Mouse (Mus musculus): Measurements from ENCODE around the gene Mfng. TPM values are rescaled to one million over a fixed set of nuclear protein-coding genes. Genes with fewer than 3 reads are reported as not detected.
A peak's percentile ranks its signal among the peaks of the same experiment; 100 is the strongest.

Gene Mfng
- polyA plus RNA-seq, 1 experiment from 2014 or later, result 113 TPM

DNA sequence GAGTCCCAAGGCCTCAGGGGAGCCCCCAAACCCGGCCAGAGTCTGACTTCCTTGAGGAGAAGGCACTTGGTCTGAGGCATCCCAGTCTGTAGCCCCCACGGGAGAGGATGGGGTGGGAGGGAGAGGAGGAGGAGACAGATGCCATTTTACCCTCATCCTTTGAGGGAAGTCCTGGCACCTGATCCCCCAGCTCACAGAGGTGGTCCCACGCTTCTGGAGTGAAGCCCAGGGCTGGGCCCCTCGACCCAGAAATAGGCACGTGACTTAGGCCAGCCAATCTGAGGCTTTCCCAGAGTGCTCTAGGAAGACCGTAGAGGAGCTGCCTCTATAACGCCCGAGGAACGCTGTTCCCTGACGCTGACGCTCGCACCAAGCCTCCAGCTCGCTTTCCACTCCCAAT is 12.2 kb downstream of the Mfng start:
- H3K27ac ChIP-seq (ENCODE audit: low read depth, low read length), result no peak overlapping the region
- 88% methylated on average over 13 of the region's 13 CpGs for WGBS
- H3K4me1 ChIP-seq (replicated peaks; ENCODE audit: control insufficient read depth, insufficient read depth, low read length), result peaks cover 12% of the 10 kb centered on the region
- no peak overlapping the region for H3K4me2 ChIP-seq (ENCODE audit: low read depth, low read length, severe bottlenecking)
- no peaks in the 10 kb centered on the region for H3K27me3 ChIP-seq (ENCODE audit: control insufficient read depth, insufficient read depth, low read length)
- H3K4me3 ChIP-seq (ENCODE audit: low read depth, low read length), result no peak overlapping the region
- ATAC-seq (replicated peaks; ENCODE audit: low FRiP score) (no peak), DNase-seq (ENCODE audit: low spot score) (no peak)
- H3K9ac ChIP-seq (ENCODE audit: low read length), result no peak overlapping the region
- H3K36me3 ChIP-seq (ENCODE audit: control insufficient read depth, insufficient read depth, low read length), result no peaks in the 10 kb centered on the region; the same call in 1 of the 2 replicates
- no peaks in the 10 kb centered on the region for H3K9me3 ChIP-seq (ENCODE audit: control insufficient read depth, low read length)

DNA sequence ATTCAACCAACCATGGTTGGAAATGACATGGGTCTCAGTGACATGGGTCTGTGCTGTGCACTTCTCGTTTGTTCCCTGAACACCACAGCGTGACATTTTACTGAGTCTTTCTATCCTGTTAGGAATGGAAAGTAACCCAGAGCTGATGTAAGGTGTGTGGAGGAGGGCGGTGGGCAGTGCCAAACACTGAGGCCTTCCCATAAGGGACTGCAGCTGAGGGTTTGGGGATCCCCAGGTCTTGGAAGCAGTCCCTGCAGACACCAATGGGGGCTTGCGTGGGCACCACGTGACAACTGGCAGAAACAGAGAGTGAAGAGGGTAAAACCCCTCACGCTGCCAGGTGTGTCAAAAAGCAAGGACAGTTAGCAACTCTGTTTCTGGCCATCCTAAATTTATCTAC is 15.1 kb downstream of the Mfng start:
- no peaks in the 10 kb centered on the region; the same call in 1 of the 2 replicates for H3K36me3 ChIP-seq (ENCODE audit: control insufficient read depth, insufficient read depth, low read length)
- no peak for ATAC-seq (replicated peaks; ENCODE audit: low FRiP score)
- no peaks in the 10 kb centered on the region for H3K4me1 ChIP-seq (replicated peaks; ENCODE audit: control insufficient read depth, insufficient read depth, low read length)
- no peak for DNase-seq (ENCODE audit: low spot score)
- no peak overlapping the region for H3K27ac ChIP-seq (ENCODE audit: low read depth, low read length)
- no peak overlapping the region for H3K9ac ChIP-seq (ENCODE audit: low read length)
- H3K27me3 ChIP-seq (ENCODE audit: control insufficient read depth, insufficient read depth, low read length), result no peaks in the 10 kb centered on the region
- 93% methylated on average over 6 of the region's 6 CpGs for WGBS
- no peak overlapping the region for H3K4me3 ChIP-seq (ENCODE audit: low read depth, low read length)
- no peaks in the 10 kb centered on the region for H3K9me3 ChIP-seq (ENCODE audit: control insufficient read depth, low read length)
- H3K4me2 ChIP-seq (ENCODE audit: low read depth, low read length, severe bottlenecking), result no peak overlapping the region

DNA sequence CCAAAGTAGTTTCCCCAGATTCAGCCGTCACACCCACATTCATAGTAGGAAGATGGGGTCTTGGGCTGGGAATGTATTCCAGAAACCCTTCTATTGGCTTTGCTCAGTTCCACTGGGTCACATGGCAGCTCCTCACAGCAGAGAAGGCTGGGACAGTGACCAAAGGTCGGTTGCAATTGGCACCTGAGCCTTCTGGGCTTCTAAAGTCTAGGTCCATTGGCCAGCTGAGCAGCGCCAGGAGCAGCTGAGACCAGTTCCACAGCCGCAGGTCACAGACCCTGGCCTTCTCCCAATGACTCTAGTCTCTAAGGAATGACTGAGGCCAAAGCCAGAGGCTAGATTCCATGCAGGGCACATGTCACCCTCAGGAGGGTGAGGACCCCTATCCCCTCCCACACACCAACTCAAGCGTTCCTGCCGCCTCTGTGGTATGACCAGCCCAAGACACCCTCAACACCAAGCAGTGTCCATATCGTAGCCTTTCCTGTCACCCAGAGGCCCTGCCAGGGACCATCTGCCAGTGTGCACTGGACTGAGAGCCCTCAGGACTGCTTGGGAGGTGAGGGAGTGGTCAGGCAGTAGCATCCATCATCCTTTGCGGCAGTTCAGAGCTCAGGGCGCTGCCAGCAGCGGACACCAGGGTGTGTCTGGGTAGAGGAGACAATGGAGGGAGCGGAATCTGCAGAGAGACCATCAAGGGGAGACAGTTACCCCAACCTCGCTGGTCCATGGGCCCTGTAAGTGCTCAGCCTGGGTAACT is 17.1 kb downstream of the Mfng start:
- no peak for ATAC-seq (replicated peaks; ENCODE audit: low FRiP score)
- H3K4me3 ChIP-seq (ENCODE audit: low read depth, low read length), result no peak overlapping the region
- 0 out of 2 replicates have a peak overlapping the region, but pooled peaks have one; percentile 10 for H3K27ac ChIP-seq (ENCODE audit: low read depth, low read length)
- DNase-seq (ENCODE audit: low spot score), result no peak
- WGBS, result 86% methylated on average over 12 of the region's 12 CpGs
- H3K36me3 ChIP-seq (ENCODE audit: control insufficient read depth, insufficient read depth, low read length), result no peaks in the 10 kb centered on the region; the same call in 1 of the 2 replicates
- H3K4me2 ChIP-seq (ENCODE audit: low read depth, low read length, severe bottlenecking), result no peak overlapping the region
- H3K27me3 ChIP-seq (ENCODE audit: control insufficient read depth, insufficient read depth, low read length), result no peaks in the 10 kb centered on the region
- no peaks in the 10 kb centered on the region for H3K9me3 ChIP-seq (ENCODE audit: control insufficient read depth, low read length)
- H3K9ac ChIP-seq (ENCODE audit: low read length), result no peak overlapping the region
- H3K4me1 ChIP-seq (replicated peaks; ENCODE audit: control insufficient read depth, insufficient read depth, low read length), result no peaks in the 10 kb centered on the region

DNA sequence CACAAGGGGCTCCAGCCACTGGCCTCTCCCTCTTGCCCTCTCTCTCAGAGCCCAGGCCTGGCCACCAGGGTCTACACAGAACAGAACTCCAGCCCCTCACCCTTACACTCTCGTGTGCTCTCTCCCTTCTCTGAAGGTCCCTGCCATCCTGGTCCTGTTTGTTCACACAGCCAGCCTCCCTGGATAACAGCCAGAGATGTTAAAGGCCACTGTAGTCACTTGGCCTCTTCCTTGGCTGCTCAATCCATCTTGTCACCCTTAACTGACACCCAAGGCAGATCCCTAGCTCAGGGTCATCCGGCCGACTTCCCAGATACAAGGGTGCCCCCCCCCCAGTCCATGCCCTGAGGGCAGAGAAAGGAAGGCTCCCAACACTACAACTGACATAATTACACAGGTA is 18.0 kb downstream of the Mfng start:
- 0 out of 2 replicates have a peak overlapping the region, but pooled peaks have one; percentile 25 for H3K27ac ChIP-seq (ENCODE audit: low read depth, low read length)
- H3K4me2 ChIP-seq (ENCODE audit: low read depth, low read length, severe bottlenecking), result no peak overlapping the region
- no peaks in the 10 kb centered on the region for H3K27me3 ChIP-seq (ENCODE audit: control insufficient read depth, insufficient read depth, low read length)
- H3K4me3 ChIP-seq (ENCODE audit: low read depth, low read length), result no peak overlapping the region
- H3K9me3 ChIP-seq (ENCODE audit: control insufficient read depth, low read length), result no peaks in the 10 kb centered on the region
- no peak for DNase-seq (ENCODE audit: low spot score)
- ATAC-seq (replicated peaks; ENCODE audit: low FRiP score), result no peak; the same call in 1 of the 2 replicates
- 91% methylated on average over 3 of the region's 3 CpGs for WGBS
- H3K9ac ChIP-seq (ENCODE audit: low read length), result no peak overlapping the region
- H3K4me1 ChIP-seq (replicated peaks; ENCODE audit: control insufficient read depth, insufficient read depth, low read length), result no peaks in the 10 kb centered on the region
- no peaks in the 10 kb centered on the region; the same call in 1 of the 2 replicates for H3K36me3 ChIP-seq (ENCODE audit: control insufficient read depth, insufficient read depth, low read length)

DNA sequence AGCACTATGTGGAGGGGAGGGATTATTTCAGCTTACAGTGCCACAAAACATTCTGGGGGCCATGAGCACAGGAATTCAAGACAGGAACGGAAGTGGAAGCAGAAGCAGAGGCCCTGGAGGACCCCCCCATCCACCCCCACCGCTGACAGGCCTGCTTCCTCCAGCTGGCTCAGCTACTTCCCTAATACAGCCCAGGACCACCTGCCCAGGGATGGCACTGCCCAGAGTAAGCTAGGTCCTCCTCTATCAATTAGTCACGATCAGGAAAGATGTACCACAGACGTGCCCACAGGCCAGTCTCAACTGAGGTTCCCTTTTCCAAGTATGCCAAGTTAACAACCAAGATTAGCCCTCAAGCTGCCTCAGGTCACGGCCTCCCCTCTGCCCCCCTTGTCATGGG is 19.1 kb downstream of the Mfng start:
- H3K9ac ChIP-seq (ENCODE audit: low read length), result no peak overlapping the region
- H3K27ac ChIP-seq (ENCODE audit: low read depth, low read length), result no peak overlapping the region
- 89% methylated on average over 5 of the region's 5 CpGs for WGBS
- no peaks in the 10 kb centered on the region for H3K9me3 ChIP-seq (ENCODE audit: control insufficient read depth, low read length)
- DNase-seq (ENCODE audit: low spot score), result no peak
- H3K4me2 ChIP-seq (ENCODE audit: low read depth, low read length, severe bottlenecking), result no peak overlapping the region
- no peaks in the 10 kb centered on the region for H3K4me1 ChIP-seq (replicated peaks; ENCODE audit: control insufficient read depth, insufficient read depth, low read length)
- H3K36me3 ChIP-seq (ENCODE audit: control insufficient read depth, insufficient read depth, low read length), result no peaks in the 10 kb centered on the region; the same call in 1 of the 2 replicates
- ATAC-seq (replicated peaks; ENCODE audit: low FRiP score), result no peak
- no peaks in the 10 kb centered on the region for H3K27me3 ChIP-seq (ENCODE audit: control insufficient read depth, insufficient read depth, low read length)
- no peak overlapping the region for H3K4me3 ChIP-seq (ENCODE audit: low read depth, low read length)

DNA sequence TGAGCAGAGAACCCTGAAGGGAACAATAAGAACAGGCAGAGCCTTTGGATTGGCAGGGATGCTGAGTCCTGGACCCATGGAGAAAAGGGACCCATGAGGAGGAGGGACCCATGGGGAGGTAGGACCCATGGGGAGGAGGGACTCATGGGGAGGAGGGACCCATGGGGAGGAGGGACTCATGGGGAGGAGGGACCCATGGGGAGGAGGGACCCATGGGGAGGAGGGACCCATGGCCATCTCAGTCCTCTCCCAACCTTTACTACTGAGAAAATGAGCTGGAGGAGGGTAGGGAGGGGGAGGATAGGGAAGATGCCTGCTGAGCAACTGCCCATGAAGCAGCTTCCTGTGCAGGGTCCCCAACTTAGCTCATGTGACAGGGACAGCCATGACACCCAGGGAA is 20.3 kb downstream of the Mfng start:
- H3K27ac ChIP-seq (ENCODE audit: low read depth, low read length), result no peak overlapping the region
- no peak for ATAC-seq (replicated peaks; ENCODE audit: low FRiP score)
- H3K9ac ChIP-seq (ENCODE audit: low read length), result no peak overlapping the region
- DNase-seq (ENCODE audit: low spot score), result no peak
- no peaks in the 10 kb centered on the region; the same call in 1 of the 2 replicates for H3K36me3 ChIP-seq (ENCODE audit: control insufficient read depth, insufficient read depth, low read length)
- H3K27me3 ChIP-seq (ENCODE audit: control insufficient read depth, insufficient read depth, low read length), result no peaks in the 10 kb centered on the region
- no peaks in the 10 kb centered on the region for H3K4me1 ChIP-seq (replicated peaks; ENCODE audit: control insufficient read depth, insufficient read depth, low read length)
- no peaks in the 10 kb centered on the region for H3K9me3 ChIP-seq (ENCODE audit: control insufficient read depth, low read length)
- H3K4me3 ChIP-seq (ENCODE audit: low read depth, low read length), result no peak overlapping the region
- no peak overlapping the region for H3K4me2 ChIP-seq (ENCODE audit: low read depth, low read length, severe bottlenecking)

DNA sequence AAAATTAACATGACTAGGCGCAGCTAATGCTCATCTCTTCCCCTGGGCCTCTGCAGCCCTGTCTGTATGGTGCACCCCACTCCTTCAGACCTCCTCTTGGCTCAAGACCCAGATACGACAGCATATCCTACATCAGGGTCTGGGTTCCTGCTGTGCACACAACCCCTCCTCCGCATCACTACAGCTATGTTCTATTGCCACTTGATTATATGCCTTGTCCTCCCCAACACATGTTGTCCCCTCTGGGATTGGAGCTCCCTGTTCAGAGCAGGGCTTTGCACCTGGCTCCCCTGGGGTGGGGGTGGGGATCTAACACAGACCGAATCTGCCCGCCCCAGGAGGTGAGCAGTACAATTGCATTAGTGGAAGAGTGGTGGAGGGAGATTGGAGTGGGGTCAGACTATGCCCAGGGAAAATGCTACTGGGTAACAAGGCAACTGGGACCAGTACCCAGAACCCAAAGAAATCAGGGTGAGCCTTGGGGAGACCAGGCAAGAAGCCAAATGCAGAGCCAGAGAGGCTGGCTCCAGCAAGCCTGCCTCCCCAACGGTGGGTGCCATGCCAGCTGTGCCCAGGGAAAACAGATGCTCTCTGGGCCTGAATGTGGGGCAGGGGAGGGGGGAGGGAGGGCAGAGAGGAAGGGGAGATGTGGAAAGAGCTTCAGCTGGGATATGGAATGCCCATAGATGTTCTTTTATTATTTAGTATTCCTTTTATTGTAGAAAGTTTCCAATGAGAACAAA is 22.5 kb downstream of the Mfng start:
- Histone ChIP-seq H3K4me3 (ENCODE audit: low read depth, low read length) (no peak overlapping the region), H3K4me1 (replicated peaks; ENCODE audit: control insufficient read depth, insufficient read depth, low read length) (no peaks in the 10 kb centered on the region), H3K36me3 (ENCODE audit: control insufficient read depth, insufficient read depth, low read length) (no peaks in the 10 kb centered on the region; the same call in 1 of the 2 replicates), H3K27ac (ENCODE audit: low read depth, low read length) (no peak overlapping the region), H3K9me3 (ENCODE audit: control insufficient read depth, low read length) (no peaks in the 10 kb centered on the region), H3K27me3 (ENCODE audit: control insufficient read depth, insufficient read depth, low read length) (no peaks in the 10 kb centered on the region), H3K9ac (ENCODE audit: low read length) (no peak overlapping the region), H3K4me2 (ENCODE audit: low read depth, low read length, severe bottlenecking) (no peak overlapping the region)
- WGBS, result 64% methylated on average over 6 of the region's 6 CpGs
- ATAC-seq (replicated peaks; ENCODE audit: low FRiP score) (no peak), DNase-seq (ENCODE audit: low spot score) (no peak)

DNA sequence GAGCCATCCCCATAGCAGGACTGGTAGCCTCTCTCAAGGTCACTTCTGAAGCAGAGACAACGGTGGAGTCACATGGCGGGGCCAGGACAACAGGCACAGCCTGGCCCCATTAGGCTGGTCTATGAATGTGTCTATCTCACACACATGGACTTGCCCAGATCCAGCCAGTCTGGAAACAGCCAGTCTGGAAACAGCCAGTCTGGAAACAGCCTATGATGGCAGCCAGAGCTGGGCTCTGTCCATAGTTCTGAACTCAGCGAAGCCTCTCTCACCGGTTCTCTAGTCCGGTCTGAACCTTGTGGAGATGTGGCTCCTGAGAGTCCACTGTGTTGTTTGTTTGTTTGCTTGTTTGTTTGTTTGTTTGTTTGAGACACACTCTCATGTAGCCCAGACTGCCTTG is 23.4 kb downstream of the Mfng start:
- Histone ChIP-seq H3K27me3 (ENCODE audit: control insufficient read depth, insufficient read depth, low read length) (no peaks in the 10 kb centered on the region), H3K4me3 (ENCODE audit: low read depth, low read length) (no peak overlapping the region), H3K4me2 (ENCODE audit: low read depth, low read length, severe bottlenecking) (no peak overlapping the region), H3K4me1 (replicated peaks; ENCODE audit: control insufficient read depth, insufficient read depth, low read length) (no peaks in the 10 kb centered on the region), H3K9me3 (ENCODE audit: control insufficient read depth, low read length) (no peaks in the 10 kb centered on the region), H3K36me3 (ENCODE audit: control insufficient read depth, insufficient read depth, low read length) (no peaks in the 10 kb centered on the region; the same call in 1 of the 2 replicates), H3K9ac (ENCODE audit: low read length) (no peak overlapping the region), H3K27ac (ENCODE audit: low read depth, low read length) (no peak overlapping the region)
- ATAC-seq (replicated peaks; ENCODE audit: low FRiP score) (no peak), DNase-seq (ENCODE audit: low spot score) (no peak)
- WGBS, result 64% methylated on average over 5 of the region's 5 CpGs

All from forebrain, embryonic 11.5 days (tissue).